Mouse (Mus musculus) layer of hippocampus, adult 18-20 months (tissue): ENCODE measurements around the gene Dcun1d4. TPM values are rescaled to one million over a fixed set of nuclear protein-coding genes. Genes with fewer than 3 reads are reported as not detected.

Source experiments
- DNase-seq, 2 experiments: peaks; one replicate each; pipeline ENCODE4 v3.0.0; 2022; ENCODE audit warnings: low spot score in 2 of 2
- total RNA-seq, 2 experiments: library from RNA; stranded (reverse); gene quantifications; 2 replicates each; pipeline ENCODE4 v1.2.3; 2021

Dcun1d4 gene
- total RNA-seq, 2 experiments from 2014 or later = 120 to 121 TPM

- DNase-seq = peak; percentile 44 to 67
Observed at GRCm38 (mm10) chr5:73585212-73586115, 104.7 kb downstream of the Dcun1d4 start.

- DNase-seq = no peak
Observed at GRCm38 (mm10) chr5:73586597-73586996, 105.8 kb downstream of the Dcun1d4 start.

GRCm38 (mm10) chr5:73587119-73587518 lies 106.3 kb downstream of the Dcun1d4 start:
- no peak for DNase-seq

GRCm38 (mm10) chr5:73598943-73599695 lies 118.3 kb downstream of the Dcun1d4 start:
- no peak for DNase-seq

- DNase-seq = no peak
Observed at GRCm38 (mm10) chr5:73599991-73600390, 119.2 kb downstream of the Dcun1d4 start.

GRCm38 (mm10) chr5:73601361-73601763 lies 120.6 kb downstream of the Dcun1d4 start:
- DNase-seq = peak; percentile 19 to 63

GRCm38 (mm10) chr5:73602865-73603264 lies 122.1 kb downstream of the Dcun1d4 start:
- DNase-seq = no peak

GRCm38 (mm10) chr5:73604542-73604941 lies 123.7 kb downstream of the Dcun1d4 start:
- DNase-seq = no peak

- no peak for DNase-seq
Observed at GRCm38 (mm10) chr5:73604964-73605363, 124.2 kb downstream of the Dcun1d4 start.

Other genes starting within 250 kb of the Dcun1d4 start
- 10 to 100 TPM; 63.6 to 66.7 TPM for gene Fryl, start 224.4 kb upstream of the Dcun1d4 start, total RNA-seq
- 100 to 1,000 TPM; 467 to 470 TPM for gene Ociad1, start 188.2 kb upstream of the Dcun1d4 start, total RNA-seq
- gene Ociad2, start 140.0 kb upstream of the Dcun1d4 start, total RNA-seq = 100 to 1,000 TPM; 124 to 136 TPM
- under 1 TPM; 0.68 to 0.89 TPM for gene Cwh43, start 74.9 kb upstream of the Dcun1d4 start, total RNA-seq
- not detected for gene Lrrc66, start 151.5 kb downstream of the Dcun1d4 start, total RNA-seq
- 10 to 100 TPM; 43.0 to 45.5 TPM for gene Sgcb, start 166.8 kb downstream of the Dcun1d4 start, total RNA-seq
- 1 to 10 TPM; 1.1 to 1.2 TPM for gene Spata18, start 170.4 kb downstream of the Dcun1d4 start, total RNA-seq